Mouse (Mus musculus): Measurements from ENCODE around the gene Got1. TPM values are rescaled to one million over a fixed set of nuclear protein-coding genes. Genes with fewer than 3 reads are reported as not detected.

Gene Got1
- total RNA-seq, 2 experiments from 2014 or later = 407 to 417 TPM

Other genes with a start within 250 kb of the Got1 start
- not detected for gene Hpse2, start 136.2 kb downstream of the Got1 start, total RNA-seq (2021)
- 100 to 1,000 TPM; 104 to 106 TPM for gene Cnnm1, start 84.2 kb downstream of the Got1 start, total RNA-seq (2021)
- not detected for gene Nkx2-3, start 87.7 kb upstream of the Got1 start, total RNA-seq (2021)
- gene Slc25a28, start 150.3 kb upstream of the Got1 start, total RNA-seq (2021) = 10 to 100 TPM; 46.6 to 52.1 TPM
- gene Entpd7, start 165.1 kb upstream of the Got1 start, total RNA-seq (2021) = 10 to 100 TPM; 17.9 to 18.2 TPM
- gene Cutc, start 228.4 kb upstream of the Got1 start, total RNA-seq (2021) = 1 to 10 TPM; 5.1 to 6.7 TPM
- 10 to 100 TPM; 14.9 to 17.8 TPM for gene Cox15, start 228.4 kb upstream of the Got1 start, total RNA-seq (2021)

Data from left cerebral cortex, adult 18-20 months (tissue).